Mouse (Mus musculus) heart, adult 2 months (tissue): ENCODE measurements around the gene Rin2.
A peak's percentile ranks its signal among the peaks of the same experiment; 100 is the strongest.

ENCODE experiments used
- CTCF ChIP-seq: fragments of 200-600 bp; IDR thresholded peaks from 2 replicates; pipeline ENCODE4 v1.8.1; 2022; ENCODE audit warnings: antibody characterized with exemption, mild to moderate bottlenecking, moderate library complexity
- POLR2A ChIP-seq: fragments of 200-500 bp; IDR thresholded peaks from 2 replicates; pipeline ENCODE4 v1.6.1; 2011; ENCODE audit warnings: mild to moderate bottlenecking, low read depth, low read length, control low read depth; ENCODE audit not compliant: insufficient read depth

- no peak for TF ChIP-seq POLR2A
- TF ChIP-seq CTCF: peak; percentile 38
These were observed 191.9 kb downstream of the Rin2 start for GRCm38 (mm10) chr2:145866695-145867449.
